Mouse (Mus musculus) hindbrain, embryonic 10.5 days (tissue): ENCODE measurements around the gene Cdh22. TPM values are rescaled to one million over a fixed set of nuclear protein-coding genes. Genes with fewer than 3 reads are reported as not detected.

ENCODE experiments used
- DNase-seq: peaks from one replicate; pipeline ENCODE4 v3.0.0-alpha.2; 2017; ENCODE audit warnings: low spot score
- H3K27ac ChIP-seq: fragments of 300-500 bp; sonication (generic); 2 replicates; pipeline ENCODE4 v1.5.1; 2016; ENCODE audit warnings: mild to moderate bottlenecking, moderate library complexity
- H3K27me3 ChIP-seq: fragments of 300-500 bp; sonication (generic); 2 replicates; pipeline ENCODE4 v1.6.1; 2016; ENCODE audit warnings: mild to moderate bottlenecking; ENCODE audit not compliant: poor library complexity, insufficient read depth, severe bottlenecking
- H3K36me3 ChIP-seq: fragments of 300-500 bp; sonication (generic); 2 replicates; pipeline ENCODE4 v1.6.1; 2016; ENCODE audit warnings: mild to moderate bottlenecking, moderate library complexity
- H3K4me1 ChIP-seq: fragments of 300-500 bp; sonication (generic); replicated peaks from 2 replicates; pipeline ENCODE4 v1.6.1; 2016; ENCODE audit warnings: mild to moderate bottlenecking
- H3K4me3 ChIP-seq: fragments of 300-500 bp; sonication (generic); 2 replicates; pipeline ENCODE4 v1.5.1; 2016; ENCODE audit warnings: mild to moderate bottlenecking, moderate library complexity
- H3K9me3 ChIP-seq: fragments of 300-500 bp; sonication (generic); 2 replicates; pipeline ENCODE4 v1.6.1; 2016; ENCODE audit warnings: mild to moderate bottlenecking, moderate library complexity
- WGBS: fragments of 180-500 bp; shearing (Covaris S2); methylation state at CpG from one replicate; pipeline ENCODE4 v1.1.7; 2016; 5-methylcytosine and 5-hydroxymethylcytosine counted together
- polyA plus RNA-seq: library from polyadenylated mRNA; unstranded; fragments of >200 nt; fragmentation: Nextera tagmentation; extraction: Ambion mirVana; gene quantifications from 2 replicates; pipeline ENCODE4 v1.2.1, GENCODE M21; 2016

Gene Cdh22
- polyA plus RNA-seq = 4.4 and 8.7 TPM in 2 replicates

- 1% methylated on average over 57 of the region's 60 CpGs for WGBS
- H3K36me3 ChIP-seq = no peaks in the 10 kb centered on the region
- peak within 1 kb of the TSS; percentile 90 for H3K27ac ChIP-seq
- H3K27me3 ChIP-seq = peaks cover 100% of the 10 kb centered on the region
- H3K4me1 ChIP-seq = peaks cover 49% of the 10 kb centered on the region
- no peaks in the 10 kb centered on the region for H3K9me3 ChIP-seq
- H3K4me3 ChIP-seq = peak within 1 kb of the TSS; percentile 77
- DNase-seq = peak; percentile 86
Measured at GRCm38 (mm10) chr2:165234613-165235291, at the start of gene Cdh22. Cdh22 (minus strand) TSS chr2:165234853.

- no peak overlapping the region for H3K27ac ChIP-seq
- no peak for DNase-seq
- H3K9me3 ChIP-seq = no peaks in the 10 kb centered on the region
- 92% methylated on average over 7 of the region's 7 CpGs for WGBS
- no peak overlapping the region for H3K4me3 ChIP-seq
- H3K27me3 ChIP-seq = no peaks in the 10 kb centered on the region
- peaks cover 46% of the 10 kb centered on the region for H3K36me3 ChIP-seq
- peaks cover 50% of the 10 kb centered on the region for H3K4me1 ChIP-seq
Measured at GRCm38 (mm10) chr2:165284377-165284776, 49.7 kb upstream of the Cdh22 start.

GRCm38 (mm10) chr2:165283644-165284043, 49.0 kb upstream of the Cdh22 start:
- Histone ChIP-seq H3K36me3 (peaks cover 51% of the 10 kb centered on the region), H3K4me3 (no peak overlapping the region), H3K27ac (no peak overlapping the region), H3K4me1 (peaks cover 52% of the 10 kb centered on the region), H3K27me3 (no peaks in the 10 kb centered on the region), H3K9me3 (no peaks in the 10 kb centered on the region)
- 93% methylated on average over 3 of the region's 3 CpGs for WGBS
- no peak for DNase-seq

- no peak overlapping the region for H3K27ac ChIP-seq
Measured at GRCm38 (mm10) chr2:165281779-165282311, 47.2 kb upstream of the Cdh22 start.

GRCm38 (mm10) chr2:165279351-165279750, 44.7 kb upstream of the Cdh22 start:
- H3K4me1 ChIP-seq = peaks cover 53% of the 10 kb centered on the region
- H3K4me3 ChIP-seq = no peak overlapping the region
- WGBS = 63% methylated on average over 10 of the region's 10 CpGs
- H3K36me3 ChIP-seq = peaks cover 72% of the 10 kb centered on the region
- no peak for DNase-seq
- H3K9me3 ChIP-seq = no peaks in the 10 kb centered on the region
- H3K27ac ChIP-seq = no peak overlapping the region
- H3K27me3 ChIP-seq = no peaks in the 10 kb centered on the region

More at GRCm38 (mm10) chr2:165281779-165282311, 47.2 kb upstream of the Cdh22 start:
- Histone ChIP-seq H3K27me3 (no peaks in the 10 kb centered on the region), H3K36me3 (peaks cover 67% of the 10 kb centered on the region), H3K4me3 (no peak overlapping the region), H3K4me1 (peaks cover 42% of the 10 kb centered on the region), H3K9me3 (no peaks in the 10 kb centered on the region)
- WGBS = 69% methylated on average over 6 of the region's 6 CpGs
- no peak for DNase-seq

GRCm38 (mm10) chr2:165277188-165277740, 42.6 kb upstream of the Cdh22 start:
- WGBS = 72% methylated on average over 5 of the region's 5 CpGs
- Histone ChIP-seq H3K27me3 (0 out of 2 replicates have a peak, but pooled peaks cover 5% of the 10 kb centered on the region), H3K4me3 (no peak overlapping the region), H3K27ac (no peak overlapping the region; the same call in 1 of the 2 replicates), H3K4me1 (peaks cover 59% of the 10 kb centered on the region), H3K36me3 (peaks cover 56% of the 10 kb centered on the region), H3K9me3 (no peaks in the 10 kb centered on the region)
- no peak for DNase-seq

GRCm38 (mm10) chr2:165275824-165276223, 41.2 kb upstream of the Cdh22 start:
- 0 out of 2 replicates have a peak, but pooled peaks cover 18% of the 10 kb centered on the region for H3K27me3 ChIP-seq
- H3K9me3 ChIP-seq = no peaks in the 10 kb centered on the region
- 0 out of 2 replicates have a peak overlapping the region, but pooled peaks have one; percentile 23 for H3K27ac ChIP-seq
- peaks cover 41% of the 10 kb centered on the region for H3K36me3 ChIP-seq
- DNase-seq = peak; percentile 73
- H3K4me1 ChIP-seq = peaks cover 67% of the 10 kb centered on the region
- whole genome bisulfite sequencing = 34% methylated on average over 8 of the region's 8 CpGs
- H3K4me3 ChIP-seq = no peak overlapping the region

GRCm38 (mm10) chr2:165275124-165275640, 40.5 kb upstream of the Cdh22 start:
- 53% methylated on average over 8 of the region's 8 CpGs for WGBS
- Histone ChIP-seq H3K36me3 (peaks cover 35% of the 10 kb centered on the region), H3K9me3 (no peaks in the 10 kb centered on the region), H3K27ac (peak overlapping the region; percentile 62), H3K4me3 (no peak overlapping the region), H3K27me3 (0 out of 2 replicates have a peak, but pooled peaks cover 23% of the 10 kb centered on the region), H3K4me1 (peaks cover 70% of the 10 kb centered on the region)
- DNase-seq = peak; percentile 32

- no peak overlapping the region for H3K4me3 ChIP-seq
- peaks cover 62% of the 10 kb centered on the region for H3K4me1 ChIP-seq
- no peaks in the 10 kb centered on the region for H3K9me3 ChIP-seq
- H3K36me3 ChIP-seq = peaks cover 21% of the 10 kb centered on the region
- 51% methylated on average over 4 of the region's 4 CpGs for WGBS
- peak overlapping the region; percentile 35; the same call in 1 of the 2 replicates for H3K27ac ChIP-seq
- DNase-seq = no peak
- peaks cover 32% of the 10 kb centered on the region; the same call in 1 of the 2 replicates for H3K27me3 ChIP-seq
Measured at GRCm38 (mm10) chr2:165273589-165273988, 38.9 kb upstream of the Cdh22 start.

- peaks cover under 1% of the 10 kb centered on the region; the same call in 1 of the 2 replicates for H3K36me3 ChIP-seq
- peaks cover 48% of the 10 kb centered on the region for H3K27me3 ChIP-seq
- no peaks in the 10 kb centered on the region for H3K9me3 ChIP-seq
- DNase-seq = no peak
- peak overlapping the region; percentile 60 for H3K27ac ChIP-seq
- 12% methylated on average over 8 of the region's 8 CpGs for WGBS
- peaks cover 65% of the 10 kb centered on the region for H3K4me1 ChIP-seq
- no peak overlapping the region for H3K4me3 ChIP-seq
Measured at GRCm38 (mm10) chr2:165271326-165271725, 36.7 kb upstream of the Cdh22 start.

- Histone ChIP-seq H3K36me3 (no peaks in the 10 kb centered on the region), H3K27ac (no peak overlapping the region; the same call in 1 of the 2 replicates), H3K27me3 (peaks cover 52% of the 10 kb centered on the region), H3K4me3 (no peak overlapping the region), H3K9me3 (no peaks in the 10 kb centered on the region), H3K4me1 (peaks cover 65% of the 10 kb centered on the region)
- 71% methylated on average over 7 of the region's 7 CpGs for WGBS
- DNase-seq = no peak
Measured at GRCm38 (mm10) chr2:165270858-165271257, 36.2 kb upstream of the Cdh22 start.

GRCm38 (mm10) chr2:165266739-165267138, 32.1 kb upstream of the Cdh22 start:
- Histone ChIP-seq H3K4me1 (peaks cover 58% of the 10 kb centered on the region), H3K4me3 (peak overlapping the region; percentile 11; the same call in 1 of the 2 replicates), H3K36me3 (no peaks in the 10 kb centered on the region), H3K9me3 (no peaks in the 10 kb centered on the region), H3K27ac (peak overlapping the region; percentile 75), H3K27me3 (peaks cover 68% of the 10 kb centered on the region)
- DNase-seq = peak; percentile 40
- WGBS = 9% methylated on average over 12 of the region's 12 CpGs

- peaks cover 57% of the 10 kb centered on the region for H3K4me1 ChIP-seq
- peaks cover 75% of the 10 kb centered on the region for H3K27me3 ChIP-seq
- H3K27ac ChIP-seq = peak overlapping the region; percentile 29
- H3K4me3 ChIP-seq = no peak overlapping the region
- 62% methylated on average over 7 of the region's 7 CpGs for WGBS
- no peaks in the 10 kb centered on the region for H3K36me3 ChIP-seq
- no peaks in the 10 kb centered on the region for H3K9me3 ChIP-seq
- DNase-seq = no peak
Measured at GRCm38 (mm10) chr2:165263861-165264260, 29.2 kb upstream of the Cdh22 start.
